Mouse (Mus musculus): ENCODE measurements around the gene Arid1b. TPM values are rescaled to one million over a fixed set of nuclear protein-coding genes. Genes with fewer than 3 reads are reported as not detected.

Gene Arid1b
- polyA plus RNA-seq, 1 experiment from 2014 or later = 17.4 TPM

GRCm38 (mm10) chr17:4968878-4969277, 25.3 kb upstream of the Arid1b start:
- 91% methylated on average over 5 of the region's 5 CpGs for WGBS
- no peak overlapping the region for H3K27ac ChIP-seq (replicated peaks)
- H3K27me3 ChIP-seq = no peaks in the 10 kb centered on the region; the same call in 1 of the 2 replicates
- no peaks in the 10 kb centered on the region for H3K9me3 ChIP-seq
- H3K9ac ChIP-seq (replicated peaks) = no peak overlapping the region
- no peak overlapping the region for H3K4me3 ChIP-seq
- H3K4me1 ChIP-seq = no peaks in the 10 kb centered on the region
- no peaks in the 10 kb centered on the region for H3K36me3 ChIP-seq
- H3K4me2 ChIP-seq (replicated peaks) = no peak overlapping the region
- no peak for ATAC-seq (ENCODE audit: low FRiP score, low read depth)

DNA sequence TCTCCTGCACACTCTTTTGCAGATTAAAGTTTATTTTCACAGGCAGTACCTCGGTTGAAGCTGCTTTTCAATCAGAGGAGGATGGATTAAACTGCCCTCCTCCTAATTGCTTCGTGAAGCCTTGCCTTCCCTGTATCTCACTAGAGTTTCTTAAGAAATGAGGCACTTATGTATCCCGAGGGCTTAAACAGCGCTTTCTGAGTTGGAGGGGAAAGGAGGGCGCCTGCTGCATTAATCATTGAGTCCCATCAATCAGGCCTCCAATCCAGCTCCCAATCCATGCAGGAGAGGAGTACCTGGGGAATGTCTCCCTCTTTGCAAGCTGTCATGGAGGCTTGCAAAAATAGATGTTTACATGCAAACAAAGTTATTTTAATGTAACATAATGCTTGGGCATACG, 21.9 kb upstream of the Arid1b start:
- Histone ChIP-seq H3K27me3 (no peaks in the 10 kb centered on the region; the same call in 1 of the 2 replicates), H3K9me3 (no peaks in the 10 kb centered on the region), H3K27ac (replicated peaks) (no peak overlapping the region), H3K4me1 (no peaks in the 10 kb centered on the region), H3K4me2 (replicated peaks) (no peak overlapping the region), H3K9ac (replicated peaks) (no peak overlapping the region), H3K4me3 (no peak overlapping the region), H3K36me3 (no peaks in the 10 kb centered on the region)
- ATAC-seq (ENCODE audit: low FRiP score, low read depth) = no peak
- WGBS = 68% methylated on average over 6 of the region's 6 CpGs

- Histone ChIP-seq H3K9me3 (no peaks in the 10 kb centered on the region), H3K27me3 (peaks cover 4% of the 10 kb centered on the region; the same call in 1 of the 2 replicates), H3K27ac (replicated peaks) (no peak overlapping the region), H3K4me1 (no peaks in the 10 kb centered on the region), H3K4me2 (replicated peaks) (no peak overlapping the region), H3K9ac (replicated peaks) (no peak overlapping the region), H3K36me3 (no peaks in the 10 kb centered on the region), H3K4me3 (no peak overlapping the region)
- 87% methylated on average over 11 of the region's 11 CpGs for WGBS
- ATAC-seq (ENCODE audit: low FRiP score, low read depth) = no peak
Measured at GRCm38 (mm10) chr17:4974736-4975135, 19.4 kb upstream of the Arid1b start.

- H3K27me3 ChIP-seq = peaks cover 20% of the 10 kb centered on the region
- no peak for ATAC-seq (ENCODE audit: low FRiP score, low read depth)
- H3K9me3 ChIP-seq = no peaks in the 10 kb centered on the region
- no peaks in the 10 kb centered on the region for H3K4me1 ChIP-seq
- no peak overlapping the region for H3K4me3 ChIP-seq
- H3K9ac ChIP-seq (replicated peaks) = no peak overlapping the region
- H3K4me2 ChIP-seq (replicated peaks) = no peak overlapping the region
- no peak overlapping the region for H3K27ac ChIP-seq (replicated peaks)
- 90% methylated on average over 7 of the region's 7 CpGs for WGBS
- no peaks in the 10 kb centered on the region for H3K36me3 ChIP-seq
Measured at GRCm38 (mm10) chr17:4980151-4980550, 14.0 kb upstream of the Arid1b start.

- Histone ChIP-seq H3K36me3 (no peaks in the 10 kb centered on the region), H3K27ac (replicated peaks) (no peak overlapping the region), H3K9me3 (no peaks in the 10 kb centered on the region), H3K4me2 (replicated peaks) (no peak overlapping the region), H3K9ac (replicated peaks) (no peak overlapping the region), H3K4me3 (no peak overlapping the region), H3K27me3 (peaks cover 45% of the 10 kb centered on the region), H3K4me1 (no peaks in the 10 kb centered on the region)
- WGBS = 94% methylated on average over 5 of the region's 5 CpGs
- ATAC-seq (ENCODE audit: low FRiP score, low read depth) = 0 out of 2 replicates have a peak, but pooled peaks have one; percentile 23
Measured at GRCm38 (mm10) chr17:4982819-4983218, 11.3 kb upstream of the Arid1b start.

DNA sequence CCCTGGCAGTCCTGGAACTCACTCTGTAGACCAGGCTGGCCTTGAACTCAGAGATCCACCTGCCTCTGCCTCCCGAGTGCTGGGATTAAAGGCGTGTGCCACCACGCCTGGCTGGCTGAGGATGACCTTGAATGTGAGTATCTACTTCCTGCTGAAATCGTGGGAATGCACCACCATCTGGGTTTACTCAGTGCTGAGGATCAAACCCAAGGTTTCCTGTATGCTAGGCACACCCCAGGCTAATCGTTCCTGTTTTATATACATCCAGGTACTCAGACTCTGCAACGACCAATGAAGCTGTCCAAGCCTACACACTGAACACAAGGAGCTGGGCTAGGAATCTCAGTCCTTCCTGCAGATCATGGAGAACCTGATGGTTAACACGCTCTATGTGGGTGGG, 9.4 kb upstream of the Arid1b start:
- Histone ChIP-seq H3K36me3 (no peaks in the 10 kb centered on the region), H3K4me1 (no peaks in the 10 kb centered on the region), H3K27me3 (peaks cover 57% of the 10 kb centered on the region), H3K4me2 (replicated peaks) (no peak overlapping the region), H3K9me3 (no peaks in the 10 kb centered on the region), H3K9ac (replicated peaks) (no peak overlapping the region), H3K27ac (replicated peaks) (no peak overlapping the region), H3K4me3 (no peak overlapping the region)
- WGBS = 85% methylated on average over 7 of the region's 7 CpGs
- ATAC-seq (ENCODE audit: low FRiP score, low read depth) = no peak

GRCm38 (mm10) chr17:4990911-4991560, 3.1 kb upstream of the Arid1b start:
- no peaks in the 10 kb centered on the region for H3K36me3 ChIP-seq
- 10% methylated on average over 16 of the region's 16 CpGs for WGBS
- H3K9ac ChIP-seq (replicated peaks) = no peak overlapping the region

DNA sequence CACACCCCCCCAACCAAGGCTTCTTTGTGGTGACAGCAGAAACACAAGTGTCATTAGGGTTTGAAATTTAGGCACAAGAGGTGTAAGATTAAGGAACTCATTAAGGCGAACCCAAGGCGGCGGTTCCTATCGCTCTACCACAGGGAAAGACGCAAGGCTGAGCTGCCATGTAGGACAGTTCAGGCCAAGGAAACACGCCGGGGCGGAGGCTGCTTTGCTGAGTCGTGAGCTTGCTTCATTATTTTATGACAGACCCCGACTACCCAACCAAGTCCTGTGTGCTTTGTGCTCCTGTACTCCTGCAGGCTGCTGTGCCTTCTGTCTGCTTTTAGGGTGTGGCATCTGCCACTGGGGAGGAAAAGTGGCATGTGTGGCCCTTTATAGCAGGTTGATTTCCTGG, 2.5 kb upstream of the Arid1b start:
- H3K27ac ChIP-seq (replicated peaks) = peak overlapping the region; percentile 67
- no peak overlapping the region for H3K9ac ChIP-seq (replicated peaks)
- peak overlapping the region; percentile 38 for H3K4me2 ChIP-seq (replicated peaks)
- ATAC-seq (ENCODE audit: low FRiP score, low read depth) = peak; percentile 1; the same call in 1 of the 2 replicates
- 34% methylated on average over 10 of the region's 10 CpGs for WGBS
- no peaks in the 10 kb centered on the region for H3K36me3 ChIP-seq
- no peaks in the 10 kb centered on the region for H3K9me3 ChIP-seq
- H3K4me3 ChIP-seq = no peak overlapping the region
- H3K27me3 ChIP-seq = peaks cover 31% of the 10 kb centered on the region
- H3K4me1 ChIP-seq = peaks cover 31% of the 10 kb centered on the region

More at GRCm38 (mm10) chr17:4990911-4991560, 3.1 kb upstream of the Arid1b start:
- Histone ChIP-seq H3K27ac (replicated peaks) (peak overlapping the region; percentile 67), H3K4me2 (replicated peaks) (peak overlapping the region; percentile 38), H3K27me3 (peaks cover 37% of the 10 kb centered on the region), H3K9me3 (no peaks in the 10 kb centered on the region), H3K4me1 (peaks cover 31% of the 10 kb centered on the region), H3K4me3 (no peak overlapping the region)
- peak; percentile 44 for ATAC-seq (ENCODE audit: low FRiP score, low read depth)

GRCm38 (mm10) chr17:4993497-4993839, 664 bp upstream of the Arid1b start:
- ATAC-seq (ENCODE audit: low FRiP score, low read depth) = no peak
- 9% methylated on average over 9 of the region's 9 CpGs for WGBS

GRCm38 (mm10) chr17:4994504-4994812, 326 bp downstream of the Arid1b start:
- peak overlapping the region; percentile 61 for H3K4me2 ChIP-seq (replicated peaks)
- peak overlapping the region; percentile 100 for H3K9ac ChIP-seq (replicated peaks)
- H3K4me1 ChIP-seq = peaks cover 33% of the 10 kb centered on the region
- peak; percentile 14 for ATAC-seq (ENCODE audit: low FRiP score, low read depth)
- no peaks in the 10 kb centered on the region for H3K36me3 ChIP-seq
- no peaks in the 10 kb centered on the region for H3K9me3 ChIP-seq
- H3K4me3 ChIP-seq = peak overlapping the region; percentile 100
- peaks cover 4% of the 10 kb centered on the region; the same call in 1 of the 2 replicates for H3K27me3 ChIP-seq
- 2% methylated on average over 10 of the region's 55 CpGs for WGBS
- peak overlapping the region; percentile 100 for H3K27ac ChIP-seq (replicated peaks)

More at GRCm38 (mm10) chr17:4993497-4993839, 664 bp upstream of the Arid1b start:
- Histone ChIP-seq H3K9me3 (no peaks in the 10 kb centered on the region), H3K4me1 (peaks cover 31% of the 10 kb centered on the region), H3K4me3 (peak overlapping the region; percentile 100), H3K9ac (replicated peaks) (peak overlapping the region; percentile 100; the same call in 1 of the 2 replicates), H3K27me3 (peaks cover 13% of the 10 kb centered on the region), H3K27ac (replicated peaks) (peak overlapping the region; percentile 100), H3K36me3 (no peaks in the 10 kb centered on the region), H3K4me2 (replicated peaks) (peak overlapping the region; percentile 61)

- H3K4me3 ChIP-seq = peak overlapping the region; percentile 100
- H3K27ac ChIP-seq (replicated peaks) = peak overlapping the region; percentile 100
- H3K9me3 ChIP-seq = no peaks in the 10 kb centered on the region
- H3K9ac ChIP-seq (replicated peaks) = peak overlapping the region; percentile 100
- ATAC-seq (ENCODE audit: low FRiP score, low read depth) = peak; percentile 42
- H3K4me1 ChIP-seq = peaks cover 36% of the 10 kb centered on the region
- peak overlapping the region; percentile 61 for H3K4me2 ChIP-seq (replicated peaks)
- no peaks in the 10 kb centered on the region for H3K36me3 ChIP-seq
- peaks cover under 1% of the 10 kb centered on the region; the same call in 1 of the 2 replicates for H3K27me3 ChIP-seq
- WGBS = under 1% methylated on average over 57 of the region's 81 CpGs
Measured at GRCm38 (mm10) chr17:4994813-4995560, 855 bp downstream of the Arid1b start.

DNA sequence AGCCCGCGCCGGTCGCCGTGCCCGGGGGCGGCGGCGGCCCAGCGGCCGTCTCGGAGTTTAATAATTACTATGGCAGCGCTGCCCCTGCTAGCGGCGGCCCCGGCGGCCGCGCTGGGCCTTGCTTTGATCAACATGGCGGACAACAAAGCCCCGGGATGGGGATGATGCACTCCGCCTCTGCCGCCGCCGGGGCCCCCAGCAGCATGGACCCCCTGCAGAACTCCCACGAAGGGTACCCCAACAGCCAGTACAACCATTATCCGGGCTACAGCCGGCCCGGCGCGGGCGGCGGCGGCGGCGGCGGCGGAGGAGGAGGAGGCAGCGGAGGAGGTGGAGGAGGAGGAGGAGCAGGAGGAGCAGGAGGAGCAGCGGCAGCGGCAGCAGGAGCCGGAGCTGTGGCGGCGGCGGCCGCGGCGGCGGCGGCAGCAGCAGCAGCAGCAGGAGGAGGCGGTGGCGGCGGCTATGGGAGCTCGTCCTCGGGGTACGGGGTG, 1.5 kb downstream of the Arid1b start:
- H3K27ac ChIP-seq (replicated peaks) = peak overlapping the region; percentile 100
- H3K4me2 ChIP-seq (replicated peaks) = peak overlapping the region; percentile 61
- H3K36me3 ChIP-seq = no peaks in the 10 kb centered on the region
- H3K9ac ChIP-seq (replicated peaks) = peak overlapping the region; percentile 100
- no peaks in the 10 kb centered on the region for H3K9me3 ChIP-seq
- ATAC-seq (ENCODE audit: low FRiP score, low read depth) = peak; percentile 5; the same call in 1 of the 2 replicates
- peak overlapping the region; percentile 100 for H3K4me3 ChIP-seq
- peaks cover 35% of the 10 kb centered on the region for H3K4me1 ChIP-seq
- no peaks in the 10 kb centered on the region for H3K27me3 ChIP-seq
- under 1% methylated on average over 26 of the region's 56 CpGs for WGBS

All from midbrain, embryonic 12.5 days (tissue).